Mouse (Mus musculus) gastrocnemius, adult 8-10 months (tissue): ENCODE results near the gene Fbxo34. TPM values are rescaled to one million over a fixed set of nuclear protein-coding genes. Genes with fewer than 3 reads are reported as not detected.
"Not testable (repeated sequence)": the region's sequence is repeated elsewhere in the genome, so short reads cannot be mapped to it uniquely, and the experiment has no call there.

Experiments
- DNase-seq, 2 experiments: peaks; one replicate each; pipeline ENCODE4 v3.0.0; 2022; ENCODE audit warnings: low spot score in 2 of 2
- total RNA-seq, 4 experiments: library from RNA; stranded (reverse); gene quantifications; 2 replicates each; pipeline ENCODE4 v1.2.4; 2022

Fbxo34 gene
- total RNA-seq = 10 to 100 TPM; 10.2 to 15.1 (median 10.7) TPM

DNA sequence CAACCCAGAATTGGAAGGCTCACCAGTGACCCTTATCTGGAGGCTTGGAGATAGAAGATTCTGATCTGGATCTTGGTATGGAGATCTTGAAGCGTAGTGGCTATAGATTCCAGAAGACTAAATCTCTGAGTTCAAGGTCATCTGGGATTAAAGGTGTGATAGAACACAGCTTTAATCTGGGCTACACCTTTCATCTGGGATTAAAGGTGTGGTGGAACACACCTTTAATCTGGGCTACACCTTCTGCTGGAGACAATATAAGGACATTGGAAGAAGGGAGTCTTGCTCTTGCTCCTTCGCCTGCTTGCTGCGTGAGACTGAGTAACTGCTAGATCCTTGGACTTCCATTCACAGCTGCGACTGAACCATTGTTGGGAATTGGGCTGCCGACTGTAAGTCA lies at the start of gene Fbxo34:
TSS of gene Fbxo34 (plus strand) at position 301 of the 400 bp plus-strand sequence.
- not testable (repeated sequence) for DNase-seq

GRCm38 (mm10) chr14:47402735-47403134 lies 47.5 kb upstream of the Fbxo34 start:
- no peak for DNase-seq

- DNase-seq = no peak
Observed at GRCm38 (mm10) chr14:47406000-47406399, 44.2 kb upstream of the Fbxo34 start.

- no peak for DNase-seq
Observed at GRCm38 (mm10) chr14:47417346-47417745, 32.9 kb upstream of the Fbxo34 start.

DNA sequence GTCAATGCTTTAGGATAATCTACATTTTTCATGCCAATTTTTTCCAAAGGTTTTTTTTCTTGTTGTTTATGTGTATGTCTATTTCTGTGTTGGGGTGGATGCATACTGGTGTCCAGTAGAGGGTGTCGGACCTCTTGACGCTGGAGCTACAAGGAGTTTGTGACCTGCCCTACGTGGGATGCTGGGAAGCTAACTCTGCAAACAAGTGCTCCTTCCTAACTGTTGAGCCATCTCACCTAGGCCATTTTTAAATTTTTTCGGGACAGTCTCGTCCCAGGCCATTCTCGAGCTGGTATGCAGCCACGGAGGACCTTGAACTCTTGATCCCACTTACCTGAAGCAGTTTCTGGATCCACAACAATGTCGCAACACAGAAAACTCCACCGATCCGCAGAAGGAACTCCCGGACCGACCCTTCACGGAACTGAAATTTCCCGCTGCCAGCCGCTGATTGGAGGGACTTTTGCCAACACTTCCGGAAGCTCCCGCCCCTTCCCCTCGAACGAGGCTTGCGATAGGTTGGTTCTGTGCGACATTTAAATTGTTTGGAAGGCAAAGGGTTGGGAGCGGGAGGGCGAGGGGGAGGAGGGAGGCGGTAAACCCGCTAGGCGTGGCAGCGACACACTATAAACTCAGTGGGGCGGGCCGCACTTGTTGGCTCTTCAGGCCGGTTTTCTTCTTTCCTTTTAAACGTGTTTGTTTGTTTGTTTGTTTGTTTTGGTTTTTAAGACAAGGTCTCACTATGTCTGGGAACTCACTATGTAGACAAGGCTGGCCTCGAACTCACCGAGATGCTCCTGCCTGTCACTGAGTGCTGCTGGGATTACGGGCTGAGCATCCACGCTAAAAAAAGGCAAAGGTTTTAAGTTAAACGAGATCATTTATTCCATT lies 32.2 kb upstream of the Fbxo34 start, which contains the start of gene Dlgap5:
TSS of gene Dlgap5 (minus strand) at position 633 of the 891 bp plus-strand sequence.
- peak; percentile 83 to 87 for DNase-seq

GRCm38 (mm10) chr14:47418666-47418991 lies 31.6 kb upstream of the Fbxo34 start:
- no peak for DNase-seq

DNA sequence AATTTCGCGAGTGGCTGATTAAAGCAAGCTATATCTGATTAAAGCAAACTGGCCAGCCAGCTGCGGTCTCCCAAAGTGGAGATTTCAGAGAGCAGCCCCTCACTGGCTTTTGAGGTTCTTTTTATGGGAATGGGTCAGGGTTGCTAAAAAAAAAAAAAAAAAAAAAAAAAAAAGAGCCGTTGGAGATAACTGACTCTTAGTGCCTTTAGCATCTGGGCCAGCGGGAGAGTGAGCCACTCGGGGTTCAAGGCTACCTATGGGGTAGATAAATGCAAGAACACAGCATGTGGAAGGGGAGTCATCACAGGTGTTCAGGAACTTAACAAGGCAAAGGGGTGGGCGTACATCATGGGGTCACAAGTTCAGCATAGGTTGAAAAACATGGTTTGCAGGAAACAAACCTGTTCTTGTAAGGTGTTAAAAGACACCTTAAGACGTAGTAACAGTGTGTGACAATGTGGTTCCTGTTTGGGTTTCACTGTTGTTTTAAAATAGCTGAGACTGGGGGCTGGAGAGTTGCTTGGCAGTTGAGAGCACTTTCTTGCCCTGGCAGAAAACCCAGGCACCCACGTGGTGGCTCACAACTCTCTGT lies 31.1 kb upstream of the Fbxo34 start:
- no peak for DNase-seq

DNA sequence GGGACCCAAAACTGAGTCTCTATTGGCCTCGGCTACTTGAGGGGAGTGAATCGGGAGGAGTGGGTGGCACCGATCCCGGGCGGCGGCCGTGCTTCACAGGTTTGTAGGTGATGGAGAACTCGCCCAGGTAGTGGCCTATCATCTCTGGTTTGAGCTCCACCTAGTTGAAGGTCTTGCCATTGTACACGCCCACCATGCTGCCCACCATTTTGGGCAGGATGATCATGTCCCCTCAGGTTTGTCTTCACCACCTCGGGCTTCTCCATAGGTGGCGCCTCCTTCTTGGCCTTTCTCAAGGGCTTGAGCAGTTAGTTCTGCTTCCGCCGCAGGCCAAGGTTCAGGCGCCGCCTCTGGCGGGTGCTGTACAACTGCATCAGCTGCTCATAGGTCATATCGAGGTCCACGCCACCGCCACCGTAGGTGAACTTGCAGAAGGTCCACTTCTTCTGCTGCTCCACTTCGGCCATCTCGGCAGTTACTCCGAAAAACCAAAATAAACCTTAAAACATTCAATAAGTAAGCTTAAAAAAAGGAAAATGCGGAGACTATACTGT lies 30.4 kb upstream of the Fbxo34 start:
- DNase-seq = no peak

GRCm38 (mm10) chr14:47421606-47422005 lies 28.6 kb upstream of the Fbxo34 start:
- no peak for DNase-seq

- no peak for DNase-seq
Observed at GRCm38 (mm10) chr14:47422466-47422865, 27.8 kb upstream of the Fbxo34 start.

DNA sequence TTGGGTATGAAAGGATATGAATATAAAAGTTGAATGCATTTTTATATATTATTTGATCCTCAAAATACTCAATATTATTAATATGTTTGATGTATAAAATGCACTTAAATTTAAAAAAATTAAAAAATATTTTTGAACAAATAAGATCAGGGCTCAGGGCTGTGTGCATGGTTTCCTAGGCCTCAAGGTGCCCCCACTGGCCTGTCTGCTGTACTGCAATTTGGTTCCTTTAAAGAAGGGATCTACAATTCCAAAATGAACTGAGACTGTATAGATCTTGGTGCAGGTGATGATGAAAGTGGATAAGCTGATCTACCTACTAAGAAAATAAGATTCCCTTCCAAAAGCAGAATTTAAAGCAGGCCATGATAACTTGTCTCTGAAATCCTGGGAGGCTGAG lies 17.2 kb upstream of the Fbxo34 start:
- DNase-seq = no peak

DNA sequence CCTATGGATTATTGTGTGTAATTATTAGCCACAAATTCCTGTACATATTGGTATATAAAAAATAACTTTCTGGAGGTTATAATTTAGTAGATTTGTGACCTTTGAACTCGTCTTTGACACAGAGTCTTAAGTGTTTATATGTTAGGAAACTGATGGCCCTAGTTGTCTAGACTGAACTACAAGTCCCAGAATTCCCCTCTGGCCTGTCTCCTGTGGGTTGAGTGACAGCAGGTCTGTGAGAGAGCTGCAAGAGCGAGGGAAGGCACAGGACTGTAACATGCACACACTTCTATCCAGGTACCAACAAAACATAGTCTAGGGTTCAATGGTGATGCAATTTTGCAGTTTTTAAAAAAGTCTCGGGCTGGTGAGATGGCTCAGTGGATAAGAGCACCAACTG lies 11.3 kb upstream of the Fbxo34 start:
- DNase-seq = no peak

GRCm38 (mm10) chr14:47444907-47445306 lies 5.3 kb upstream of the Fbxo34 start:
- no peak for DNase-seq

DNA sequence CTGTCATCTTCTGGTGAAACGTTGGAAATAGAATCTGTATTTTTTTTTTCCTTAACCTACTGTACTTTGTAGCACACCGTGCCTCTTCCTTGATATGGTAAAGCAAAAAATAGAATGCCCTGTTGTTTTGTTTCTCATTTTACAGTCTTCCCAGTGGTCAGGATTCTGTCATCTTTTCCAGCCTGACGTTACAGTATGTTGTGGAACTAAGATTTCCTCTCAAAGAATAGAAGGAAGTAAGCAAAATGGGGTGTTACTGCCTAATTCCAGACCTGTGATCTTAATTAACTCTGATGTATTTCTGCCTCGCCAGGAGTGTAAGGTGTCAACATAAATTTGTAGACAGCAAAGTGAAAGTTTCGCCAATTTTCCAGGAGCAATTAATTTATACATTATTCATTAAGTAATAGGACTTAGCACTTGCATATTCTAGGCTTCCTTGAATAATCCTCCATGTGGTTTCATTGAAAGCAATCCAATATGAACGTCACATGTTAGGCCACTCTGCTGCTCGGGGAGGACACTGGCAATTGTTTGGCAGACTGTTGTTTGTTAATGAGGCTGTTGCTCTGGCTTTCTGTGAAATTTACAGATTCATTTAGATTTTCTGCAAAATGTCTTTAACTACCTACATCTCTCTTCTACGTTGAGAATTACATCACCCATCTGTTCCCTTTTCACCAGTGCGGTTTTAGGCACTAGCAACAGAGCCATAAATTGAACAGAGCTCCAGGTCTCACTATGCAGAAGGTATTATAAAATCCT lies 4.7 kb upstream of the Fbxo34 start:
- no peak for DNase-seq

DNA sequence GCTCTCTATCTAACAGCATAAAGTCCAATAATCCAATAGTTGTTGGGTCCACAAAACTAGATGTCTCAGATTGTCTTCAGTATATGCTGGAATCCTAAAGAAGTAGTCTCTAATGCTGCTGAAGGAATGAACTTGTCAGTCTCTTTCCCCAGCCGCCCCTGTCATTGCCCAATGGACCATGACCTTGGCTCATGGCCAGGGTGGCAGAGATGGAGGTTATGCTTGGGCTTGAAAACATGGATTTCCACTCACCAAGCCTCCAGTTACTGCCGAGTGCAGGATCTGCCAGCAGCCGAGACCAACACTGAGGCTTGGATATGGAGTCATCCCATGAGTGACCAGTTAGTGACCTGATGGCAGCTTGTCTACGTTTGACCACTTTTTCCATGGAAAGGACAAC lies 9.3 kb downstream of the Fbxo34 start:
- DNase-seq = no peak

DNA sequence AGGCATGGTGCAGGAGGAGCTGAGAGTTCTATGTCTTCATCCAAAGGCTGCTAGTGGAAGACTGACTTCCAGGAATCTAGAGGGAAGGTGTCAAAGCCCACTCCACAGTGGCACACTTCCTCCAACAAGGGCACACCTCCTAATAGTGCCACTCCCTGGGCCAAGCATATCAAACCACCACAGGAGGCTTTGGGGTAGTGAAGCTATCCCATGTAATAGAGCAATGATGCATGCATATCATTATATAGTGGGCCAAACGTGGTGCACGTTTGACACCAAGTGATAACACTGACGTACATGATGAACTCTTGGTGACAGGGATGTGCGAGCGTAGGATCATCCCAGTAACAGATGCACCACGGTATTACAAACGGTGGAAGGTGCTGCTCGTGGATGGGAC lies 11.8 kb downstream of the Fbxo34 start:
- DNase-seq = no peak

DNA sequence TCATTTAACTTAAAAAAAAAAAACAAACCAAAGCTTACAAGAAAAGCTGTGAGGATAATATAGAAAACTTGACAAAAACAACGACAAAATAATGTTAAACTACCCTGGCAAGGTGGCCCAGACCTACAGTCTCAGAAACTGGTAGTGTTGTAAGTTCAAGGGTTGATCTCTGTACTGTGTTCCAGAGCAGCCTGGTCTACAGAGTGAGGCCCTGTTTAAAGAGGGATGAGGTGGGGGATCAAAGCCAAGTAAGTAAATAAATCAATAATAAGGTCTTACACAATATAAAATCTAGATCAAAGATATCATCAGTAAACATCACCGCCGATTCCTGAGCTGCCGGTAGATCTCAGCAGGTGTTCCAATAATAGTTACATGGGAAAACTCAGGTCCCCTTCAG lies 12.2 kb downstream of the Fbxo34 start:
- no peak for DNase-seq

- no peak for DNase-seq
Observed at GRCm38 (mm10) chr14:47462877-47463460, 12.7 kb downstream of the Fbxo34 start.

DNA sequence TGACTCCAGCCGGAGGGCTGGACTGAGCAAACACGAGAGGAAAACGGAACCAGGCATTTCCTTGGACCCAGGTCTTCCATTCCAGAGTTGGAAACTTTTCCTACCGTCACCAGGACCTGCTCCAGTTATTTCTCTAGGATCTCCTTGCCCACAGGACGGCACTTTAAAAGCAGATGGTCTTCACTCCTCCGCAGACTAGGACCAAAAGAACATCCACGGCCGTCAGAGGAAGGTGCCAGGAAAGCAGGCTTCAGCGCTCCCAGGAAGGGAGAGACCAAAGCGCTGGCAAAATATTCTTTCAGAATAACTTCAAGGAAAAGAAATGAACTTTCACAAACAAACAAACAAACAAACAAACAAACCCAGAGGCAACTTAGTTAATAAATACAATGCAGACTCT lies 14.2 kb downstream of the Fbxo34 start:
- DNase-seq = no peak

GRCm38 (mm10) chr14:47465468-47466175 lies 15.4 kb downstream of the Fbxo34 start:
- no peak for DNase-seq

DNA sequence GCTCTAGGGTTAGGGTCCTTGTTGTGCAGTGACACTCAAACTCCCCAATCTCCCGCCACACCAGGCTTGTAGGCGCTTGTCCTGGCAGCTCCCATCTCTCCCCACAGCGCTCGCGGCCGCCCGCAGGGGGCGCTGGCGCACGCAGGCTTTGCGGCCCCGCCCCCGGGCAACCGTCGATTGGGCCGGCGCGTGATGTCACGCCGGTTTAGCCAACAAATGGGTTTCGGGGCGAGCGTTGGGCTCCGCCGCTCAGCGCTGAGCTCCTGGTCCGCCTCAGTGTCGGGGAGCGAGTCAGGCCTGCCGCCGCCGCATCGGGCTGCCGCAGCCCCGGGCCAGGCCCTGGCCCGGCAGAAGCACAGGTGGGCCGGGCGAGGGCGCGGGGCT lies 22.1 kb downstream of the Fbxo34 start:
- peak; percentile 91 to 92 for DNase-seq
